Mouse (Mus musculus): ENCODE measurements at regions not wholly inside any gene's neighbourhood (a gene's known extent, or its start where the extent isn't known, plus 50 kb on each side); places are given as distances from the start of the nearest gene placed in this dataset.

DNA sequence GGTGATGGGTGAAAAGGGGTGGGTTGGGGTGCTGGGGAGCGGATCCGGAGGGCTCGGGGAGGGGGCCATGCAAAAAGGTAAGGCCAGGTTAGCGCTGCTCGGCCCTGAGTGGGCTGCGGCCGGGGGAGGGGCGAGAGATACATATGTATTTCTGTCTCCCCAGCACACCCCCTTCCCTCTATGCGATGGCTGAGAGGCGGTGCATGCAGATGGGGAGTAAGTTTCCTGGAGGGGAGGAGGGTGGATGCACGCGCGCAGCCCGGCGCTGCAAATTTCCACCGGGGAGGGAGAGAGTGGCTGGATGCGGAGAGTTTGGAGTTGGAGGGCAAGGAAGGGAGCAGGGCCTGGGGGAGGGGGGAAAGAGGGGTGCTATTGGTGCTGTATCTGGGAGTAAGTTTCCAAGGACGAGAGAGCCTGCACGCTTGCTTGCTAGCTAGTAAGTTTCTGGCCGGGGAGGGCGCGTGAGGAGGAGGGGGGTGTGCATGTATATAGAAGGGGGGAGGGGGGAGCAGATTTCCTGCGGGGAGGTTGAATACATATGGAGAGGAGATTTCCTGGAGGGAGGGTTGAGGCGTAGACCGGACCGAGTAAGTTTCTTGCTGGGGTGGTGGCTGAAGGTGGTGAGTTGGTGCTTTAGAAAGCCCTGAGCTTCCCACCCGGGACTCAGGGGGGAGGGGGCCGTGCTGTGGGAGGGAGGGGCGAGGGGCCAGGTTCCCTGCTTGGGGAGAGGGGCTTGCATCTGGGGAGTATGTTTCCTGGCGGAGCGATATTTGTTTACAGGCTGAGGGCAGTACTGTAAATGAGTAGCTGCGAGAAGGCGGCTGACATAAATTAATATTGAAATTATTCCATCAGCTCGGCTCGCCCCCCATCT, 130.8 kb upstream of the Ubr2 start:
- peak overlapping the region; percentile 70 for H3K4me3 ChIP-seq (ENCODE audit: low read depth, low read length)
- H3K27ac ChIP-seq (ENCODE audit: low read depth), result peak overlapping the region; percentile 88
- no peaks in the 10 kb centered on the region for H3K9me3 ChIP-seq (replicated peaks; ENCODE audit: control insufficient read depth, low read length)
- H3K36me3 ChIP-seq (replicated peaks; ENCODE audit: control insufficient read depth, insufficient read depth, low read length), result no peaks in the 10 kb centered on the region
- peaks cover 13% of the 10 kb centered on the region for H3K4me1 ChIP-seq (ENCODE audit: control insufficient read depth, insufficient read depth)
- H3K27me3 ChIP-seq (ENCODE audit: control insufficient read depth, insufficient read depth, low read length), result no peaks in the 10 kb centered on the region
- WGBS, result 1% methylated on average over 35 of the region's 35 CpGs
- DNase-seq (ENCODE audit: low spot score) (peak; percentile 71), ATAC-seq (ENCODE audit: insufficient read depth, low read depth) (peak; percentile 45)
- peak overlapping the region; percentile 98 for H3K4me2 ChIP-seq (ENCODE audit: low read depth, low read length)
- peak overlapping the region; percentile 59 for H3K9ac ChIP-seq (replicated peaks; ENCODE audit: low read depth, low read length)
- TF ChIP-seq EP300 (IDR thresholded peaks at IDR 0.05; ENCODE audit: low read depth) (no peak), CTCF (IDR thresholded peaks at IDR 0.05; ENCODE audit: low read depth) (no peak)

DNA sequence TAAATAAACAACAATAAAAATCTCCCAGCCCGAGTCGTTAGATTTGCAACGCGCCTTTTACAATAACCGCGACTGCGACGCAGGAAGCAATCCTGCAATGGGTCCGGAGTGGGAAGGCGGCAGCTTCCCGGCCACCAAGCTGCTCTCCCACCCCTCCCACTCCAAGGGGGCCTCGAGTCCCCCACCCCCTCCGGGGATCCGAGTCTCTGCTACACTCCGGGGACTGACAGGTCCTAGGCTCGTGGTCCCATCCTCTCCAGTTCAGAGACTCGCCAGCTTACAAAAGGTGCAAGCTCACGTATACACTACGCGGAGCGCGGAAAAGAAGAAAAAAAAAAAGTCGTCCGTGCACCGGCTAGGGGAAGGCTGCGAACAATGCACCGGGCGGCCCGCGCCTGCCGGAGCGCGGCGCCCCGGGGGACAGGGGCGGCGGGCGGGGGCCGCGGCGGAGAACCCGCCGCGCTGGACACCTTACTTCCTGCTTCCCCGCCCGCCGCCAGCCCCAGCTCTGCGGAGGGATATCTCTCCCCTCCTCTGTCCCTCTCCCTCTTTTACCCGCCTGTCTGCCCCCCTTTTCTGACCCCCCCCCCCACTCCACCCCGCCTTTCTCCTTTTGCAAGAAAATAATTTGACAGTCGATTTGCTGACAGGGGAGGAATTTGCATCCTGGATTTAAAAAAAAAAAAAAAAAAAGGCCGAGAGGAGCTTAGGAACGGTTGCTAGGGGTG, 130.0 kb upstream of the Ubr2 start:
- no peak for TF ChIP-seq EP300 (IDR thresholded peaks at IDR 0.05; ENCODE audit: low read depth)
- Histone ChIP-seq H3K4me1 (ENCODE audit: control insufficient read depth, insufficient read depth) (peaks cover 13% of the 10 kb centered on the region), H3K4me3 (ENCODE audit: low read depth, low read length) (peak overlapping the region; percentile 70), H3K4me2 (ENCODE audit: low read depth, low read length) (peak overlapping the region; percentile 98), H3K9ac (replicated peaks; ENCODE audit: low read depth, low read length) (peak overlapping the region; percentile 59), H3K9me3 (replicated peaks; ENCODE audit: control insufficient read depth, low read length) (no peaks in the 10 kb centered on the region), H3K27me3 (ENCODE audit: control insufficient read depth, insufficient read depth, low read length) (no peaks in the 10 kb centered on the region), H3K36me3 (replicated peaks; ENCODE audit: control insufficient read depth, insufficient read depth, low read length) (no peaks in the 10 kb centered on the region), H3K27ac (ENCODE audit: low read depth) (peak overlapping the region; percentile 88)
- WGBS, result under 1% methylated on average over 47 of the region's 53 CpGs
- ATAC-seq (ENCODE audit: insufficient read depth, low read depth) (peak; percentile 34), DNase-seq (ENCODE audit: low spot score) (peak; percentile 58)

- H3K4me2 ChIP-seq (ENCODE audit: low read depth, low read length), result peak overlapping the region; percentile 98
- peak; percentile 91 for ATAC-seq (ENCODE audit: insufficient read depth, low read depth)
- under 1% methylated on average over 14 of the region's 34 CpGs for WGBS
- no peaks in the 10 kb centered on the region for H3K36me3 ChIP-seq (replicated peaks; ENCODE audit: control insufficient read depth, insufficient read depth, low read length)
- TF ChIP-seq EP300 (IDR thresholded peaks at IDR 0.05; ENCODE audit: low read depth) (peak; percentile 73; the same call in 1 of the 2 replicates), CTCF (IDR thresholded peaks at IDR 0.05; ENCODE audit: low read depth) (no peak)
- peak; percentile 93 for DNase-seq (ENCODE audit: low spot score)
- H3K9ac ChIP-seq (replicated peaks; ENCODE audit: low read depth, low read length), result peak overlapping the region; percentile 59
- no peaks in the 10 kb centered on the region for H3K9me3 ChIP-seq (replicated peaks; ENCODE audit: control insufficient read depth, low read length)
- peaks cover 13% of the 10 kb centered on the region for H3K4me1 ChIP-seq (ENCODE audit: control insufficient read depth, insufficient read depth)
- H3K4me3 ChIP-seq (ENCODE audit: low read depth, low read length), result peak overlapping the region; percentile 70
- peak overlapping the region; percentile 88 for H3K27ac ChIP-seq (ENCODE audit: low read depth)
- no peaks in the 10 kb centered on the region for H3K27me3 ChIP-seq (ENCODE audit: control insufficient read depth, insufficient read depth, low read length)
Measured at GRCm38 (mm10) chr17:47139730-47140231, 129.4 kb upstream of the Ubr2 start.

DNA sequence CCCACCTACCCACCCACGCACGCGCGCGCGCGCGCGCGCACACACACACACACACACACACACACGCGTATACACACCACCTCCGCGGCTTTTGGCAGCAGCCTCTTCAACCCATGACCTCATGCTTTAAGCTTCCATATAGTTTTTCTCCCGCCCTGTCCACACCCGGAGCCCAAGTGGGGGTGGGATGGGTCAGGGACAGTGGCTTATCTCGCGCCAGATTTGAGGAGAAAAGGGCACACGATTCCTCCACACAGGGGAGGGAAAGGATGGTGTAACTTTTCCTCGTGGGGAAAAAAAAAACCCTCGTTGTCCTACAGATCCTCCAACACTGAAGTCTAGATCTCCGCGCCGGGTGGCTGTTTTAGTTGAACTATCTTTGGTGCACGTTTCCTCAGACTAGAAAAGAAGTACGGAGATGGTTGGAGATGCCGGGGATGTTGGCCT, 128.8 kb upstream of the Ubr2 start:
- no peak for TF ChIP-seq EP300 (IDR thresholded peaks at IDR 0.05; ENCODE audit: low read depth)
- TF ChIP-seq CTCF (IDR thresholded peaks at IDR 0.05; ENCODE audit: low read depth), result no peak
- Histone ChIP-seq H3K27me3 (ENCODE audit: control insufficient read depth, insufficient read depth, low read length) (no peaks in the 10 kb centered on the region), H3K27ac (ENCODE audit: low read depth) (peak overlapping the region; percentile 44; the same call in 1 of the 2 replicates), H3K4me3 (ENCODE audit: low read depth, low read length) (peak overlapping the region; percentile 70), H3K9me3 (replicated peaks; ENCODE audit: control insufficient read depth, low read length) (no peaks in the 10 kb centered on the region), H3K9ac (replicated peaks; ENCODE audit: low read depth, low read length) (peak overlapping the region; percentile 59), H3K4me2 (ENCODE audit: low read depth, low read length) (peak overlapping the region; percentile 98), H3K4me1 (ENCODE audit: control insufficient read depth, insufficient read depth) (peaks cover 8% of the 10 kb centered on the region), H3K36me3 (replicated peaks; ENCODE audit: control insufficient read depth, insufficient read depth, low read length) (no peaks in the 10 kb centered on the region)
- DNase-seq (ENCODE audit: low spot score) (peak; percentile 55), ATAC-seq (ENCODE audit: insufficient read depth, low read depth) (no peak)
- WGBS, result under 1% methylated on average over 16 of the region's 27 CpGs

- Histone ChIP-seq H3K9me3 (replicated peaks; ENCODE audit: control insufficient read depth, low read length) (no peaks in the 10 kb centered on the region), H3K36me3 (replicated peaks; ENCODE audit: control insufficient read depth, insufficient read depth, low read length) (no peaks in the 10 kb centered on the region), H3K4me2 (ENCODE audit: low read depth, low read length) (no peak overlapping the region), H3K4me3 (ENCODE audit: low read depth, low read length) (no peak overlapping the region), H3K27ac (ENCODE audit: low read depth) (no peak overlapping the region), H3K9ac (replicated peaks; ENCODE audit: low read depth, low read length) (no peak overlapping the region), H3K4me1 (ENCODE audit: control insufficient read depth, insufficient read depth) (no peaks in the 10 kb centered on the region), H3K27me3 (ENCODE audit: control insufficient read depth, insufficient read depth, low read length) (no peaks in the 10 kb centered on the region)
- WGBS, result 45% methylated on average over 6 of the region's 6 CpGs
- DNase-seq (ENCODE audit: low spot score) (no peak), ATAC-seq (ENCODE audit: insufficient read depth, low read depth) (no peak)
- no peak for TF ChIP-seq EP300 (IDR thresholded peaks at IDR 0.05; ENCODE audit: low read depth)
- no peak for TF ChIP-seq CTCF (IDR thresholded peaks at IDR 0.05; ENCODE audit: low read depth)
Measured at GRCm38 (mm10) chr17:47138174-47138573, 127.8 kb upstream of the Ubr2 start.
